Mouse (Mus musculus): ENCODE results near the gene Ube2j2. TPM values are rescaled to one million over a fixed set of nuclear protein-coding genes. Genes with fewer than 3 reads are reported as not detected.
A peak's percentile ranks its signal among the peaks of the same experiment; 100 is the strongest.

Gene Ube2j2
- polyA plus RNA-seq, 1 experiment = 34.8 TPM

DNA sequence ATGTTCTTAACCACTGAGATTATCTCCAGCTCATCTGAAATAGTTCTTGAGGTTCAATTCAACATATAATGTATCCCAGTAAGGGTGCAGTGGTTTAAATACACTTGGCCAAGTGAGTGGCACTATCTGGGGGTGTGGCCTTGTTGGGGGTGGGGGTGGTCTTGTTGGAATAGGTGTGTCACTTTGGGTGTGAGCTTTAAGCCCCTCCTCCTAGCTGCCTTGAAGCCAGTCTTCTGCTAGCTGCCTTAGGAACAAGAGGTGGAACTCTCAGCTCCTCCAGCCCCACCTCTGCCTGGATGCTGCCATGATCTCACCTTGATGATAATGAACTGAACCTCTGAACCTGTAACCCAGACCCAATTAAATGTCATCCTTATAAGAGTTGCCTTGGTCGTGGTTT, 11.6 kb upstream of the Ube2j2 start:
- H3K4me1 ChIP-seq (ENCODE audit: control insufficient read depth, insufficient read depth, insufficient read length, low read length) = no peaks in the 10 kb centered on the region
- no peak overlapping the region for H3K27ac ChIP-seq (replicated peaks; ENCODE audit: low read depth, low read length)
- H3K4me3 ChIP-seq (ENCODE audit: insufficient read depth, low read depth, low read length) = no peak overlapping the region

- Histone ChIP-seq H3K4me1 (ENCODE audit: control insufficient read depth, insufficient read depth, insufficient read length, low read length) (peaks cover 5% of the 10 kb centered on the region), H3K4me3 (ENCODE audit: insufficient read depth, low read depth, low read length) (peak overlapping the region; percentile 65), H3K27ac (replicated peaks; ENCODE audit: low read depth, low read length) (peak overlapping the region; percentile 61)
Measured at GRCm38 (mm10) chr4:155943049-155943452, 580 bp upstream of the Ube2j2 start.

DNA sequence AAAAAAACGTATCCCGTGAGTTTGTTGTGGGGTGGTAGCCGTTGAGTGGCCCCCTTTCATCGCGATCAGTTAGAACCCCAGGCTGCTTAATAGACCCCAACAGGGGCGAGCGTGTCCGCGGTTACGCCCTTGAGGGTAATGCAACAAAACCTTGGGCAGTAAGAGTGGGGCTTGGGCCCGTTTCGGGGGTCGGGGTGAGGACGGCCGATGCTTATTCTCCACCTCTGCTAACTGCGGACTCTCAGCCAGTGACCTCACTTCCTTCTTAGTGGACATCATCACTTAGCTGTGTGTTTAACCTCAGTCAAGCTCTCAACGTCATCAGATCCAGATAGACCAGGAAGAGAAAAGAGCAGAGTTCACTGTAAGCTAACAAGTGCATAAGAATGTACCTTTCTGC, 640 bp downstream of the Ube2j2 start:
- Histone ChIP-seq H3K4me3 (ENCODE audit: insufficient read depth, low read depth, low read length) (peak overlapping the region; percentile 62), H3K4me1 (ENCODE audit: control insufficient read depth, insufficient read depth, insufficient read length, low read length) (peaks cover 5% of the 10 kb centered on the region), H3K27ac (replicated peaks; ENCODE audit: low read depth, low read length) (no peak overlapping the region; the same call in 1 of the 2 replicates)

- no peak overlapping the region for H3K4me3 ChIP-seq (ENCODE audit: insufficient read depth, low read depth, low read length)
- H3K27ac ChIP-seq (replicated peaks; ENCODE audit: low read depth, low read length) = no peak overlapping the region
- peaks cover 5% of the 10 kb centered on the region for H3K4me1 ChIP-seq (ENCODE audit: control insufficient read depth, insufficient read depth, insufficient read length, low read length)
Measured at GRCm38 (mm10) chr4:155947094-155947493, 3.5 kb downstream of the Ube2j2 start.

DNA sequence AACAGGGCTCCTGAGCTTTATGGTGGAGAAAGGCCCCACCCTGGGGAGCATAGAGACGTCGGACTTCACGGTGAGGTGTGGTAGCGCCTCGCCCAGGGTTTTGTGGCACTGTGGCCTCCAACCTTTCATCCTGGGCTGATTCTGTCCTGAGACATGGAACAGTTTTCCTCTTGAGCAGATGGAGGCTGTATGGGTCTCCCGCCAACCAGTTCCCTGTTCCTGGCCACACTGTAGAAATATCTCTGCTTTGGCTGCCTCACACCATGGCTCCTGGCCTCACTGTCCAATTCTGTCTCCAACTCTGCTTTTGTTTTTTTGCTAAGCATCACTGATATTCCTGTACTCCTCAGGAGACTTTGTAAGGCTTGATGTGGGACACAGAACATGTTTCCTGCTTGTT, 11.9 kb downstream of the Ube2j2 start:
- H3K27ac ChIP-seq (replicated peaks; ENCODE audit: low read depth, low read length) = no peak overlapping the region
- H3K4me3 ChIP-seq (ENCODE audit: insufficient read depth, low read depth, low read length) = no peak overlapping the region
- no peaks in the 10 kb centered on the region for H3K4me1 ChIP-seq (ENCODE audit: control insufficient read depth, insufficient read depth, insufficient read length, low read length)

- Histone ChIP-seq H3K4me1 (ENCODE audit: control insufficient read depth, insufficient read depth, insufficient read length, low read length) (no peaks in the 10 kb centered on the region; the same call in 1 of the 2 replicates), H3K27ac (replicated peaks; ENCODE audit: low read depth, low read length) (no peak overlapping the region), H3K4me3 (ENCODE audit: insufficient read depth, low read depth, low read length) (no peak overlapping the region)
Measured at GRCm38 (mm10) chr4:155959275-155959674, 15.6 kb downstream of the Ube2j2 start.

DNA sequence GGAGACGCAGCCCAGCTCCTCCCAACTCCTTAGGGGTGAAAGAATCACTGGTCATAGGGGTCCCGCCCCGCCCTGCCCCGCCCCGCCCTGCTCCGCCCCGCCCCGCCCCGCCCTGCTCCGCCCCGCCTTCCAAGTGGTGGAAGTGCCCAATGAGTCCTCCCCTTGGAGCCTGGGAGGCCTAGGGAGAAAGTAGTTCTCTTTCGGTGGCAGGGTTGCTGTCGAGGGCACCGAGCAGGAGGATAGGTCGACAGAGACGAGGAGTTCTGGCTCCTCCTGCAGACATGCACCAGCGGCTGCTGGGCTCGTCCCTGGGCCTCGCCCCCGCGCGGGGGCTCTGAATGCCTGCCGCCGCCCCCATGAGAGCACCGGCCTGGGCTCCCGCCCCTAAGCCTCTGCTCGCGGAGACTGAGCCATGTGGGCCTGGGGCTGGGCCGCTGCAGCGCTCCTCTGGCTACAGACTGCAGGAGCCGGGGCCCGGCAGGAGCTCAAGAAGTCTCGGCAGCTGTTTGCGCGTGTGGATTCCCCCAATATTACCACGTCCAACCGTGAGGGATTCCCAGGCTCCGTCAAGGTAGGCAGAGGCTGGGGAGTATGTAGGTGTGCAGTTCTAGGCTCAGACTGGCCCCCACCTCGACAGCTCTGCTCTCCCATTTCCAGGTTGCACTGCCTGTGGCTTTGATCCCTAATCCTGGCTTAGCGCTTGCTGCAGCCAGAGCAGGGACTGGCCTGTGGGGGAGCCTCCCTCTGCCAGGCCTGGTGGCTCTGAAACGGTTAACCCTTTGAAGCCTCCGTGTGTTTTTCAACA, 18.7 kb downstream of the Ube2j2 start, which contains the start of gene C1qtnf12:
C1qtnf12 (plus strand) TSS at position 152 of the 805 bp plus-strand sequence.
- Histone ChIP-seq H3K4me1 (ENCODE audit: control insufficient read depth, insufficient read depth, insufficient read length, low read length) (no peaks in the 10 kb centered on the region; the same call in 1 of the 2 replicates), H3K27ac (replicated peaks; ENCODE audit: low read depth, low read length) (0 out of 2 replicates have a peak within 1 kb of the TSS, but pooled peaks have one; percentile 10), H3K4me3 (ENCODE audit: insufficient read depth, low read depth, low read length) (peak within 1 kb of the TSS; percentile 67)

DNA sequence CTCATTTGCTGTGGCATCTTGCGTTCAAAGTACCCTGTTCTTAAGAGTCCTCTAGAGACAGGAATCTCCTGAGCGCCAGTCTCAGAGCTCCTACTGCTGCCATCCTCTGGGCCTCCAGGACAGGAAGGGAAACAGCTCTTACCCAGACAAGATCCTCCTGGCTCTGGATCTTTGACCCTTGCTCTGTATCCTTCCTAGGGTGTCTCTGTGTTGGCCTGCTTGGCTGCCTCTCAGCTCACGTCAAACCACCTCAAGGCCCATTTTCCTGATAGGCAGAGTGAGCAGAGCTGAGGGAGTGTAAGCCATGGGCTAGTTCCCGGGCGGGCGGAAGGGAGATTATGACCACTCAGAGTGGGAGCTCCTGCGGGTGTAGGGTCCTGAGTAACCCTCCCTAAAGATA, 19.5 kb downstream of the Ube2j2 start:
- H3K27ac ChIP-seq (replicated peaks; ENCODE audit: low read depth, low read length) = 0 out of 2 replicates have a peak overlapping the region, but pooled peaks have one; percentile 10

GRCm38 (mm10) chr4:155964396-155964795, 20.8 kb downstream of the Ube2j2 start:
- no peak overlapping the region for H3K27ac ChIP-seq (replicated peaks; ENCODE audit: low read depth, low read length)
- H3K4me3 ChIP-seq (ENCODE audit: insufficient read depth, low read depth, low read length) = no peak overlapping the region
- no peaks in the 10 kb centered on the region; the same call in 1 of the 2 replicates for H3K4me1 ChIP-seq (ENCODE audit: control insufficient read depth, insufficient read depth, insufficient read length, low read length)

More for the DNA sequence above, 19.5 kb downstream of the Ube2j2 start:
- Histone ChIP-seq H3K4me1 (ENCODE audit: control insufficient read depth, insufficient read depth, insufficient read length, low read length) (no peaks in the 10 kb centered on the region; the same call in 1 of the 2 replicates), H3K4me3 (ENCODE audit: insufficient read depth, low read depth, low read length) (peak overlapping the region; percentile 67)

DNA sequence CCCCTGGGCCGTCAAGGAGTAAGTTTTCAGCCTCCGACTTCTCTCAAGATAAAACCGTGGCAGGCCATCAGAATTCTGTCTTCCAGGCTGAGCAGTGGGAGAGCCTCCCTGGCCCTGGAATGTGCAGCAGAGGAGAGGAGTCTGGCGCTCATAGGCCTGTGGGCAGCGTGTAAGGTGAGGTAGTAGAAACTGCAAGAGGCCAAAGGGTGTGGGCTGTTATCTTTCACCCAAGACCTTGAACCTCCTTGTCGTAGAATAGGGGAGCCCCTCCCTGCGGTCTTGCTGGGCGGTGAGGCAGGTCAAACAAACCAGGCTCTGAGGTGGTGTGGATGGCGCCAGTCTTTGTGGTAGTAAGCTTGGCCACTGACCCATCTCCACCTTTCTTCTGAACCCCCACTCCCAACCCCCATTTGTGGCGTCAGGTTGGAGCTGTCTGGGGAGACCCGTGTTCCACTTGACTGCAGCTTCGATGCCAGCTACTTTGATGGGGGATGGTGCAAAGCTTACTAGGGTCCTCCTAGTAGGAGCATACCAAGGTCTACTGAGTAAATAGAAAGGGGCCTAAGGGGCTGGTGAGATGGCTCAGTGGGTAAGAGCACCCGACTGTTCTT, 25.5 kb downstream of the Ube2j2 start:
- H3K4me3 ChIP-seq (ENCODE audit: insufficient read depth, low read depth, low read length) = no peak overlapping the region
- H3K4me1 ChIP-seq (ENCODE audit: control insufficient read depth, insufficient read depth, insufficient read length, low read length) = no peaks in the 10 kb centered on the region
- H3K27ac ChIP-seq (replicated peaks; ENCODE audit: low read depth, low read length) = no peak overlapping the region

DNA sequence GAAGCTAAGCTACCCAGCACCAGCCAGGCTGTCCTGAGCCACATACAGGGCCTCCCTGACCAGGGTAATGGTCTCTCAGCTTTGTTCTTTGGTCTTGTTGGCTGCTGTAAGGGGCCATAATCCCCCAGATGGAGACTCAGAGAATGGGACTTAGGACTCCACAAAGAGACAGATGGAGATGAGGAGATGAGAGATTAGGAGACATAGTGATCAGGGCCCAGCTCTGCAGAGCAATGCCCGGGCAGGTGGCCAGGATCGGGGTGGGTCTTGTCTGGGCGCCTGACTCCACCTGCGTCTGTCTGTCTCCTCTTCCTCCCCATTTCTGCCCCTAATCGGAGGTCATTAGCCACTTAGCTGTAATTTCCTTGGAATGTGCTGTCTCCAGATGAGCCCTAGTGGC, 26.7 kb downstream of the Ube2j2 start:
- no peak overlapping the region for H3K4me3 ChIP-seq (ENCODE audit: insufficient read depth, low read depth, low read length)

DNA sequence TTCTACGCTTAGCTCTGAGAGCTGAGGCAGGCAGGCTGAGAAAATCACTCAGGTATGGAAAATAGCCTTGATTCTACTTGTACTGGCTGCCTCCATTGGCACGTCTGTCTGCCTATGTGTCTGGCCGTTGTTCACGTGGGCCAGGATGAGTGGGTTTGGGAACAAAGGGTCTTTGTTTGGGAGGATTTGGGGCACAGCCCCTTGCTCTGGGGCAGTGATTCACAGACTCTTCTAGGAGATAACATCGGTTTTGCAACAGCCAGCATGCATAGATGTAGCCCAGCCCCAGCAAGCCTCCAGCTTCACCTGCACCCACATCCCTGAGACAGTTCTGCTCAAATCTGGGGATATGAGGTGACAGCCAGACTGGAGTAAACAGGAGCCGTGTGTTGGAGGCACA, 29.0 kb downstream of the Ube2j2 start:
- Histone ChIP-seq H3K27ac (replicated peaks; ENCODE audit: low read depth, low read length) (no peak overlapping the region), H3K4me1 (ENCODE audit: control insufficient read depth, insufficient read depth, insufficient read length, low read length) (no peaks in the 10 kb centered on the region), H3K4me3 (ENCODE audit: insufficient read depth, low read depth, low read length) (no peak overlapping the region)

More for the DNA sequence above, 26.7 kb downstream of the Ube2j2 start:
- Histone ChIP-seq H3K27ac (replicated peaks; ENCODE audit: low read depth, low read length) (no peak overlapping the region), H3K4me1 (ENCODE audit: control insufficient read depth, insufficient read depth, insufficient read length, low read length) (no peaks in the 10 kb centered on the region)

GRCm38 (mm10) chr4:155973239-155973638, 29.6 kb downstream of the Ube2j2 start:
- Histone ChIP-seq H3K4me3 (ENCODE audit: insufficient read depth, low read depth, low read length) (no peak overlapping the region), H3K27ac (replicated peaks; ENCODE audit: low read depth, low read length) (no peak overlapping the region), H3K4me1 (ENCODE audit: control insufficient read depth, insufficient read depth, insufficient read length, low read length) (no peaks in the 10 kb centered on the region)

DNA sequence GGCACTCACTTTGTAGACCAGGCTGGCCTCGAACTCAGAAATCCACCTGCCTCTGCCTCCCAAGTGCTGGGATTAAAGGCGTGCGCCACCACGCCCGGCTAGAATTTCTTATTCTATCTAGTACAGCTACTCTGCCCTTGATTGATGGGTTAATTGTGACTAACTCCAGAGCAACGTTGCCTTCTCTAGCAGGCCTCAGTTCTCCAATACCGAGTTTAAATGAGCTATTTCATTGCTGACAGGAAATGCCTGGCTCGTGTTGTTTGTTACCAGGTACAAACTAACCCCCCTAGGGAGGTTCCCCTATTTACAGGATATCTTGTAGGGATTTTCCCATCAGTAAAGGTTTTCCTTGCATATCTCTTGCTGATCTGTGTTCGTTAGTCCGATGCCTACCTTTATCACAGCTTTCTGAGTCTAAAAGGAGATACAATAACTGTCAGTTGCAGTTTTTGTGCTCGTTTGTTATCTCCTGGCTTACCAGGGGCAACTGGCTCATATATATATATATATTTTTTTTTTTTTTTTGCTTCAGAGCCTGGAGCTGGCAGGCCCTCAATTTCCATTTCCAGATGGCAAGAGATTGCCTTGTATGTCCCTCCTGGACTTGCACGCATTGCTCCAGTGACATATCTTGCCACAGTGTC, 37.9 kb downstream of the Ube2j2 start:
- H3K27ac ChIP-seq (replicated peaks; ENCODE audit: low read depth, low read length) = no peak overlapping the region
- H3K4me1 ChIP-seq (ENCODE audit: control insufficient read depth, insufficient read depth, insufficient read length, low read length) = no peaks in the 10 kb centered on the region
- no peak overlapping the region for H3K4me3 ChIP-seq (ENCODE audit: insufficient read depth, low read depth, low read length)

DNA sequence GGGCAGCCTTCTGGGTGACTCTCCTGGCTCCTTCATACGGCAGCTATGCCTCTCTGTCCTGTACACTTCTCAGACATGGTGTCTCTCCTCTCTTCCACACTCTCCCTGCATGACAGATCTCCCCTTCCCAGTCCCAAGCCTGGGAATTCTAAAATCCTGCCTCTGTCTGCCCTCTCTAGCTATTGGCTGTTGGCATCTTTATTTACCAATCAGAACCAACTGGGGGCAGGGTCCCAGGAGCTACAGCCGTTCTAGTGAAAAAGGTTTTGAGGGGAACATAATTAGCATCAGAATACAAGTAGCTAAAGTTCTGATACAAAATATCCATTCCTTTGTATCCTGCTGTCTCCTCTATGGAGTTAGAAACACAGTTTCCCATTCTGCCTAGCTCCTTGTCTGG, 40.2 kb downstream of the Ube2j2 start:
- Histone ChIP-seq H3K4me1 (ENCODE audit: control insufficient read depth, insufficient read depth, insufficient read length, low read length) (no peaks in the 10 kb centered on the region), H3K27ac (replicated peaks; ENCODE audit: low read depth, low read length) (no peak overlapping the region)

More for the DNA sequence above, 40.2 kb downstream of the Ube2j2 start:
- H3K4me3 ChIP-seq (ENCODE audit: insufficient read depth, low read depth, low read length) = no peak overlapping the region

Data from brown adipose tissue, adult 24 weeks (tissue).